Mouse (Mus musculus): ENCODE measurements around the gene Elavl3. TPM values are rescaled to one million over a fixed set of nuclear protein-coding genes. Genes with fewer than 3 reads are reported as not detected.

Elavl3 gene
- total and polyA plus RNA-seq, 3 experiments, result 0.15 to 1.1 TPM; not detected in 1

GRCm38 (mm10) chr9:22035300-22036044 lies 16.4 kb downstream of the Elavl3 start:
- Histone ChIP-seq H3K36me3 (ENCODE audit: control insufficient read depth in 1 of 2, insufficient read depth in 2 of 2, low read length in 2 of 2) (no peaks in the 10 kb centered on the region), H3K79me2 (ENCODE audit: control insufficient read depth, insufficient read depth, low read length, poor library complexity) (no peaks in the 10 kb centered on the region), H3K4me3 (ENCODE audit: control insufficient read depth in 1 of 2, insufficient read depth in 1 of 2, low read depth in 2 of 2, low read length in 2 of 2) (no peak overlapping the region), H3K9me3 (replicated peaks; ENCODE audit: insufficient read depth, low read length) (no peaks in the 10 kb centered on the region), H3K27ac (ENCODE audit: control insufficient read depth, low read depth, low read length) (no peak overlapping the region), H3K4me1 (ENCODE audit: control insufficient read depth in 1 of 2, insufficient read depth in 2 of 2, low read length in 2 of 2) (no peaks in the 10 kb centered on the region), H3K9ac (ENCODE audit: control insufficient read depth, low read depth, low read length, poor library complexity, severe bottlenecking) (no peak overlapping the region), H3K27me3 (ENCODE audit: control insufficient read depth in 1 of 2, insufficient read depth in 2 of 2, low read length in 2 of 2) (peaks cover 0 to 6% of the 10 kb centered on the region in 2 experiments; a peak in 2 of 4 replicates)
- DNase-seq (ENCODE audit: low read depth, low spot score), result no peak
- no peak for TF ChIP-seq MAFK (IDR thresholded peaks at IDR 0.05; ENCODE audit: borderline replicate concordance, low read depth, low read length)
- no peak for TF ChIP-seq TAL1 (IDR thresholded peaks at IDR 0.05; ENCODE audit: low read length)
- TF ChIP-seq HCFC1 (IDR thresholded peaks at IDR 0.05; ENCODE audit: low read depth, low read length), result no peak

GRCm38 (mm10) chr9:22030386-22030785 lies 21.4 kb downstream of the Elavl3 start:
- no peaks in the 10 kb centered on the region for H3K36me3 ChIP-seq (ENCODE audit: control insufficient read depth in 1 of 2, insufficient read depth in 2 of 2, low read length in 2 of 2)
- no peaks in the 10 kb centered on the region for H3K9me3 ChIP-seq (replicated peaks; ENCODE audit: insufficient read depth, low read length)
- H3K4me3 ChIP-seq (ENCODE audit: control insufficient read depth in 1 of 2, insufficient read depth in 1 of 2, low read depth in 2 of 2, low read length in 2 of 2), result no peak overlapping the region
- no peak overlapping the region for H3K27ac ChIP-seq (ENCODE audit: control insufficient read depth, low read depth, low read length)
- TF ChIP-seq ZMIZ1 (IDR thresholded peaks at IDR 0.05; ENCODE audit: low read depth, low read length) (no peak), JUND (IDR thresholded peaks at IDR 0.05; ENCODE audit: low read depth, low read length) (no peak)
- no peak overlapping the region for H3K9ac ChIP-seq (ENCODE audit: control insufficient read depth, low read depth, low read length, poor library complexity, severe bottlenecking)
- DNase-seq (ENCODE audit: low read depth, low spot score), result no peak
- H3K4me1 ChIP-seq (ENCODE audit: control insufficient read depth in 1 of 2, insufficient read depth in 2 of 2, low read length in 2 of 2), result no peaks in the 10 kb centered on the region
- peaks cover 0 to 1% of the 10 kb centered on the region in 2 experiments; a peak in 1 of 4 replicates for H3K27me3 ChIP-seq (ENCODE audit: control insufficient read depth in 1 of 2, insufficient read depth in 2 of 2, low read length in 2 of 2)
- H3K79me2 ChIP-seq (ENCODE audit: control insufficient read depth, insufficient read depth, low read length, poor library complexity), result no peaks in the 10 kb centered on the region

- DNase-seq (ENCODE audit: low read depth, low spot score), result no peak
- Histone ChIP-seq H3K27ac (ENCODE audit: control insufficient read depth, low read depth, low read length) (no peak overlapping the region), H3K4me1 (ENCODE audit: control insufficient read depth in 1 of 2, insufficient read depth in 2 of 2, low read length in 2 of 2) (no peaks in the 10 kb centered on the region), H3K9me3 (replicated peaks; ENCODE audit: insufficient read depth, low read length) (no peaks in the 10 kb centered on the region), H3K79me2 (ENCODE audit: control insufficient read depth, insufficient read depth, low read length, poor library complexity) (no peaks in the 10 kb centered on the region), H3K27me3 (ENCODE audit: control insufficient read depth in 1 of 2, insufficient read depth in 2 of 2, low read length in 2 of 2) (peaks cover 0 to 1% of the 10 kb centered on the region in 2 experiments; a peak in 1 of 4 replicates), H3K9ac (ENCODE audit: control insufficient read depth, low read depth, low read length, poor library complexity, severe bottlenecking) (no peak overlapping the region), H3K4me3 (ENCODE audit: control insufficient read depth in 1 of 2, insufficient read depth in 1 of 2, low read depth in 2 of 2, low read length in 2 of 2) (no peak overlapping the region), H3K36me3 (ENCODE audit: control insufficient read depth in 1 of 2, insufficient read depth in 2 of 2, low read length in 2 of 2) (no peaks in the 10 kb centered on the region)
- no peak for TF ChIP-seq HCFC1 (IDR thresholded peaks at IDR 0.05; ENCODE audit: low read depth, low read length)
- 0 out of 2 replicates have a peak, but pooled peaks have one; percentile 3 for TF ChIP-seq MYB (IDR thresholded peaks at IDR 0.05; ENCODE audit: low read depth, low read length)
- TF ChIP-seq CHD1 (IDR thresholded peaks at IDR 0.05; ENCODE audit: low read depth, low read length), result no peak
Measured at GRCm38 (mm10) chr9:22028467-22028866, 23.4 kb downstream of the Elavl3 start.

- Histone ChIP-seq H3K36me3 (ENCODE audit: control insufficient read depth in 1 of 2, insufficient read depth in 2 of 2, low read length in 2 of 2) (no peaks in the 10 kb centered on the region), H3K27me3 (ENCODE audit: control insufficient read depth in 1 of 2, insufficient read depth in 2 of 2, low read length in 2 of 2) (no peaks in the 10 kb centered on the region), H3K4me3 (ENCODE audit: control insufficient read depth in 1 of 2, insufficient read depth in 1 of 2, low read depth in 2 of 2, low read length in 2 of 2) (no peak overlapping the region), H3K79me2 (ENCODE audit: control insufficient read depth, insufficient read depth, low read length, poor library complexity) (no peaks in the 10 kb centered on the region), H3K4me1 (ENCODE audit: control insufficient read depth in 1 of 2, insufficient read depth in 2 of 2, low read length in 2 of 2) (no peaks in the 10 kb centered on the region), H3K9me3 (replicated peaks; ENCODE audit: insufficient read depth, low read length) (no peaks in the 10 kb centered on the region), H3K9ac (ENCODE audit: control insufficient read depth, low read depth, low read length, poor library complexity, severe bottlenecking) (no peak overlapping the region), H3K27ac (ENCODE audit: control insufficient read depth, low read depth, low read length) (no peak overlapping the region)
- no peak for DNase-seq (ENCODE audit: low read depth, low spot score)
- TF ChIP-seq HCFC1 (IDR thresholded peaks at IDR 0.05; ENCODE audit: low read depth, low read length) (no peak), TAL1 (IDR thresholded peaks at IDR 0.05; ENCODE audit: low read length) (no peak), RAD21 (IDR thresholded peaks at IDR 0.05; ENCODE audit: low read depth, low read length) (no peak), TBP (IDR thresholded peaks at IDR 0.05; ENCODE audit: low read depth, low read length) (no peak), ELF1 (IDR thresholded peaks at IDR 0.05; ENCODE audit: low read depth, low read length) (no peak), NRF1 (IDR thresholded peaks at IDR 0.05; ENCODE audit: insufficient read depth, low read depth, low read length, poor library complexity, severe bottlenecking) (no peak), GABPA (IDR thresholded peaks at IDR 0.05; ENCODE audit: low read depth, low read length) (no peak), ZKSCAN1 (IDR thresholded peaks at IDR 0.05; ENCODE audit: low read depth, low read length) (no peak), CTCF (IDR thresholded peaks at IDR 0.05 in 2 of 3, conservative IDR thresholded peaks at IDR 0.05 in 1 of 3; ENCODE audit: control insufficient read depth in 1 of 3, insufficient read depth in 1 of 3, low read depth in 2 of 3, low read length in 3 of 3, poor library complexity in 1 of 3, severe bottlenecking in 1 of 3) (no peak), MYC (IDR thresholded peaks at IDR 0.05; ENCODE audit: low read depth, low read length) (no peak), MEF2A (IDR thresholded peaks at IDR 0.05; ENCODE audit: extremely low read depth, insufficient replicate concordance, low read depth, low read length, poor library complexity, severe bottlenecking) (no peak), CHD2 (IDR thresholded peaks at IDR 0.05; ENCODE audit: low read length) (no peak), GATA1 (IDR thresholded peaks at IDR 0.05; ENCODE audit: low read depth, low read length) (no peak), POLR2AphosphoS5 (IDR thresholded peaks at IDR 0.05; ENCODE audit: borderline replicate concordance, low read depth, low read length) (no peak)
Measured at GRCm38 (mm10) chr9:22024592-22024991, 27.2 kb downstream of the Elavl3 start.

All from MEL (cell line).